Mouse (Mus musculus): ENCODE results near the gene Alg2.

DNA sequence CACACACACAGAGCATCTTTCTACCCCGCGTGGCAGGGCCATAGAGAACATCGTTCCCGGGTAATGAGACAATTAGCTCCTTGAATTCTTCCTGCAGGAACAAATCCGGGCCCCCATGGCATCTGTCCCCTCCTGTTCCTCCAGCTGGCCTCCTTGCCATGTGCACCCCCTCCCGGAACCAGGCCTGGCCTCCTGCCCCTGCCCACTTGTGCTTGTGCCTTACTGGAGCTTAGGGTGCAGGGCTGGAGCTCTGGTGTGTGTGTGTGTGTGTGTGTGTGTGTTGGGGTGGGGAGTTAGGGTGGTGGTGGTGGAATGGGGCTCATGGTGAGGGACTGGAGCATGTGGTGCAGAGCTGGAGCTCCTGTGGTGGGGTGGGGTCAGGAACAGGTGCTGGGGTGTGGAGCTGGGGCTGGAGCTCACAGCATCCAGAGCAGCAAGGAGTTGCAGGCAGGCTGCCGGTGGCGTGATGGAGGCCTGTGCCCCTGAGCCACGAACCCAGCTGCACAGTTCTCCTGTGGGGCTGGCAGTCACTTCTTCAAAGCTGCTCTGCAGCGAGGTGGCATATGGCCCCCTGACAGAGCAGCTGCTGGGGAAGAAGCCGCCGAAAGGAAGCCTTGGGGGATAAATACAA is 44.5 kb upstream of the Alg2 start:
- TF ChIP-seq CTCF (IDR thresholded peaks at IDR 0.05; ENCODE audit: insufficient read depth, low read depth, low read length) (no peak), POLR2A (IDR thresholded peaks at IDR 0.05; ENCODE audit: insufficient read depth, low read depth, low read length) (no peak)
